Mouse (Mus musculus): ENCODE data around the gene Defa32. TPM values are rescaled to one million over a fixed set of nuclear protein-coding genes. Genes with fewer than 3 reads are reported as not detected.
"Not testable (repeated sequence)": the region's sequence is repeated elsewhere in the genome, so short reads cannot be mapped to it uniquely, and the experiment has no call there.

The Defa32 gene
- not detected in 2 replicates for polyA plus RNA-seq (2015; fragmentation: Nextera tagmentation; extraction: Ambion mirVana)

GRCm38 (mm10) chr8:21528732-21529131 lies at the start of gene Defa32:
Gene Defa32, plus strand, starts transcription at chr8:21529032.
- not testable (repeated sequence) for DNase-seq; H3K9ac ChIP-seq; H3K4me2 ChIP-seq; H3K27ac ChIP-seq; H3K27me3 ChIP-seq; ATAC-seq (ENCODE audit: low read depth); H3K4me1 ChIP-seq (replicated peaks); H3K36me3 ChIP-seq; H3K9me3 ChIP-seq (replicated peaks); H3K4me3 ChIP-seq (replicated peaks)
- WGBS (ENCODE audit: insufficient replicate concordance) = no CpG with 5 or more reads among the region's 2 CpGs

- H3K27me3 ChIP-seq; H3K9me3 ChIP-seq (replicated peaks); H3K4me3 ChIP-seq (replicated peaks); H3K27ac ChIP-seq; ATAC-seq (ENCODE audit: low read depth); H3K36me3 ChIP-seq; H3K9ac ChIP-seq; H3K4me2 ChIP-seq; DNase-seq; H3K4me1 ChIP-seq (replicated peaks): not testable (repeated sequence)
- no CpG with 5 or more reads among the region's 2 CpGs for WGBS (ENCODE audit: insufficient replicate concordance)
Observed at GRCm38 (mm10) chr8:21508958-21509357, 19.9 kb upstream of the Defa32 start, which contains the start of gene Defa20. Gene Defa20, plus strand, starts transcription at chr8:21509258.

- H3K9me3 ChIP-seq (replicated peaks); H3K27me3 ChIP-seq; DNase-seq; H3K4me3 ChIP-seq (replicated peaks); H3K9ac ChIP-seq; H3K27ac ChIP-seq; H3K4me1 ChIP-seq (replicated peaks); H3K4me2 ChIP-seq; H3K36me3 ChIP-seq; ATAC-seq (ENCODE audit: low read depth): not testable (repeated sequence)
- no CpG with 5 or more reads among the region's 1 CpGs for WGBS (ENCODE audit: insufficient replicate concordance)
Observed at GRCm38 (mm10) chr8:21565086-21565485, 36.3 kb downstream of the Defa32 start, which contains the start of gene Defa37. Gene Defa37, plus strand, starts transcription at chr8:21565386.

Other genes starting within 250 kb of the Defa32 start
- not detected in 2 replicates for gene Defa27, start 213.5 kb upstream of the Defa32 start, polyA plus RNA-seq (2015; fragmentation: Nextera tagmentation; extraction: Ambion mirVana)
- not detected in 2 replicates for gene Defa29, start 202.0 kb upstream of the Defa32 start, polyA plus RNA-seq (2015; fragmentation: Nextera tagmentation; extraction: Ambion mirVana)
- gene Defa2, start 150.5 kb upstream of the Defa32 start, polyA plus RNA-seq (2015; fragmentation: Nextera tagmentation; extraction: Ambion mirVana) = not detected in 2 replicates
- not detected in 2 replicates for gene Defa33, start 137.2 kb upstream of the Defa32 start, polyA plus RNA-seq (2015; fragmentation: Nextera tagmentation; extraction: Ambion mirVana)
- not detected in 2 replicates for gene Defa36, start 101.6 kb upstream of the Defa32 start, polyA plus RNA-seq (2015; fragmentation: Nextera tagmentation; extraction: Ambion mirVana)
- not detected in 2 replicates for gene Gm7849, start 72.5 kb upstream of the Defa32 start, polyA plus RNA-seq (2015; fragmentation: Nextera tagmentation; extraction: Ambion mirVana)
- gene Defa20, start 19.8 kb upstream of the Defa32 start, polyA plus RNA-seq (2015; fragmentation: Nextera tagmentation; extraction: Ambion mirVana) = not detected in 2 replicates
- not detected in 2 replicates for gene Defa37, start 36.4 kb downstream of the Defa32 start, polyA plus RNA-seq (2015; fragmentation: Nextera tagmentation; extraction: Ambion mirVana)
- not detected in 2 replicates for gene Defa28, start 54.0 kb downstream of the Defa32 start, polyA plus RNA-seq (2015; fragmentation: Nextera tagmentation; extraction: Ambion mirVana)
- not detected in 2 replicates for gene Gm7861, start 65.5 kb downstream of the Defa32 start, polyA plus RNA-seq (2015; fragmentation: Nextera tagmentation; extraction: Ambion mirVana)
- not detected in 2 replicates for gene Defa26, start 89.2 kb downstream of the Defa32 start, polyA plus RNA-seq (2015; fragmentation: Nextera tagmentation; extraction: Ambion mirVana)
- not detected in 2 replicates for gene Defa17, start 126.7 kb downstream of the Defa32 start, polyA plus RNA-seq (2015; fragmentation: Nextera tagmentation; extraction: Ambion mirVana)
- not detected in 2 replicates for gene Defa34, start 136.8 kb downstream of the Defa32 start, polyA plus RNA-seq (2015; fragmentation: Nextera tagmentation; extraction: Ambion mirVana)
- gene AY761184, start 174.6 kb downstream of the Defa32 start, polyA plus RNA-seq (2015; fragmentation: Nextera tagmentation; extraction: Ambion mirVana) = not detected in 2 replicates
- gene Defa24, start 205.5 kb downstream of the Defa32 start, polyA plus RNA-seq (2015; fragmentation: Nextera tagmentation; extraction: Ambion mirVana) = not detected in 2 replicates